Mouse (Mus musculus) liver, embryonic 13.5 days (tissue): Measurements from ENCODE around the gene Scrt2. TPM values are rescaled to one million over a fixed set of nuclear protein-coding genes. Genes with fewer than 3 reads are reported as not detected.

Source experiments
- polyA plus RNA-seq: library from polyadenylated mRNA; unstranded; fragments of >200 nt; fragmentation: Nextera tagmentation; extraction: Ambion mirVana; gene quantifications from 2 replicates; pipeline ENCODE4 v1.2.1, GENCODE M21; 2015

Gene Scrt2
- polyA plus RNA-seq, 1 experiment from 2014 or later, result not detected

Other genes starting within 250 kb of the Scrt2 start
- not detected in 2 replicates for gene Rspo4, start 238.6 kb upstream of the Scrt2 start, polyA plus RNA-seq
- 0.06 TPM in 1 of 2 replicates, not detected in the other for gene Angpt4, start 170.3 kb upstream of the Scrt2 start, polyA plus RNA-seq
- gene Fam110a, start 101.3 kb upstream of the Scrt2 start, polyA plus RNA-seq, result 10.9 and 11.2 TPM in 2 replicates
- gene Slc52a3, start 85.0 kb upstream of the Scrt2 start, polyA plus RNA-seq, result 1.3 and 1.5 TPM in 2 replicates
- gene Srxn1, start 24.0 kb downstream of the Scrt2 start, polyA plus RNA-seq, result 17.2 and 17.9 TPM in 2 replicates
- 0.27 and 0.33 TPM in 2 replicates for gene Tcf15, start 62.0 kb downstream of the Scrt2 start, polyA plus RNA-seq
- gene Csnk2a1, start 145.3 kb downstream of the Scrt2 start, polyA plus RNA-seq, result 51.5 and 53.3 TPM in 2 replicates
- 10.9 and 11.4 TPM in 2 replicates for gene Tbc1d20, start 212.3 kb downstream of the Scrt2 start, polyA plus RNA-seq